Mouse (Mus musculus): ENCODE results near the gene Hrh1. TPM values are rescaled to one million over a fixed set of nuclear protein-coding genes. Genes with fewer than 3 reads are reported as not detected.
"Not testable (repeated sequence)": the region's sequence is repeated elsewhere in the genome, so short reads cannot be mapped to it uniquely, and the experiment has no call there.

The Hrh1 gene
- total and polyA plus RNA-seq, 3 experiments, result not detected

DNA sequence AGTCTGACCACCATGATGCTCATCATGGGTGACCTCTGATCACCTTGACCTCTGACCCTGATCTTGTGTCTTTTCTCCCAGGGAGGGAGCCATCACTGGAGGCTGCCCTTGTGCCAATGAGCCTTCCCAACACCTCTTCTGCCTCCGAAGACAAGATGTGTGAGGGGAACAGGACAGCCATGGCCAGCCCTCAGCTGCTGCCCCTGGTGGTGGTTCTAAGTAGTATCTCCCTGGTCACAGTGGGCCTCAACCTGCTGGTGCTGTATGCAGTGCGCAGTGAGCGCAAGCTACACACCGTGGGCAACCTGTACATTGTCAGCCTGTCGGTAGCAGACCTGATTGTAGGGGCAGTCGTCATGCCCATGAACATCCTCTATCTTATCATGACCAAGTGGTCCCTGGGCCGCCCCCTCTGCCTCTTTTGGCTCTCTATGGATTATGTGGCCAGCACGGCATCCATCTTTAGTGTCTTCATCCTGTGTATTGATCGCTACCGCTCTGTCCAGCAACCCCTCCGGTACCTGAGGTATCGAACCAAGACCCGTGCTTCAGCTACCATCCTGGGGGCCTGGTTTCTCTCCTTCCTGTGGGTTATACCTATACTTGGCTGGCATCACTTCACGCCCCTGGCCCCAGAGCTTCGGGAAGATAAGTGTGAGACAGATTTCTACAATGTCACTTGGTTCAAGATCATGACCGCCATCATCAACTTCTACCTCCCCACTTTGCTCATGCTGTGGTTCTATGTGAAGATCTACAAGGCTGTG is 82.1 kb downstream of the Hrh1 start:
- Histone ChIP-seq H3K9ac (ENCODE audit: insufficient read depth, low read depth) (no peak overlapping the region), H3K27me3 (replicated peaks) (peaks cover 95% of the 10 kb centered on the region), H3K27ac (ENCODE audit: insufficient read depth, low read depth) (no peak overlapping the region), H3K79me2 (replicated peaks; ENCODE audit: control insufficient read depth, extremely low read depth, insufficient read depth, poor library complexity, severe bottlenecking) (no peaks in the 10 kb centered on the region), H3K36me3 (replicated peaks in 1 of 2; ENCODE audit: control insufficient read depth in 1 of 2, insufficient read depth in 1 of 2, low read length in 1 of 2) (no peaks in the 10 kb centered on the region), H3K4me1 (ENCODE audit: control insufficient read depth in 1 of 2, insufficient read depth in 2 of 2) (0 out of 4 replicates have a peak, but pooled peaks cover 0 to 2% of the 10 kb centered on the region in 2 experiments), H3K4me3 (replicated peaks in 1 of 3; ENCODE audit: low read depth in 2 of 3, low read length in 2 of 3, poor library complexity in 1 of 3) (no peak overlapping the region), H3K9me3 (replicated peaks; ENCODE audit: low read length) (peaks cover under 1% of the 10 kb centered on the region), H3K4me2 (ENCODE audit: insufficient read depth, low read depth, poor library complexity, severe bottlenecking) (no peak overlapping the region)
- in situ Hi-C loops (cut with MboI; ENCODE audit: low pct_ligation_motif_present, low pct_unique_long_range_greater_than_20kb, low sequenced_read_pairs) (no loop called here), dilution Hi-C loops (cut with MboI; ENCODE audit: extremely low pct_ligation_motif_present, extremely low pct_unique_long_range_greater_than_20kb, low sequenced_read_pairs) (no loop called here)
- TF ChIP-seq CTCF (conservative IDR thresholded peaks at IDR 0.05 in 1 of 2, IDR thresholded peaks at IDR 0.05 in 1 of 2; ENCODE audit: low read depth in 2 of 2, low read length in 2 of 2) (peak in 1 of 2 experiments; percentile 38; a peak in 2 of 4 replicates), POLR2A (IDR thresholded peaks at IDR 0.05; ENCODE audit: low read depth, low read length) (no peak)
- no peak for DNase-seq (ENCODE audit: extremely low read depth)

DNA sequence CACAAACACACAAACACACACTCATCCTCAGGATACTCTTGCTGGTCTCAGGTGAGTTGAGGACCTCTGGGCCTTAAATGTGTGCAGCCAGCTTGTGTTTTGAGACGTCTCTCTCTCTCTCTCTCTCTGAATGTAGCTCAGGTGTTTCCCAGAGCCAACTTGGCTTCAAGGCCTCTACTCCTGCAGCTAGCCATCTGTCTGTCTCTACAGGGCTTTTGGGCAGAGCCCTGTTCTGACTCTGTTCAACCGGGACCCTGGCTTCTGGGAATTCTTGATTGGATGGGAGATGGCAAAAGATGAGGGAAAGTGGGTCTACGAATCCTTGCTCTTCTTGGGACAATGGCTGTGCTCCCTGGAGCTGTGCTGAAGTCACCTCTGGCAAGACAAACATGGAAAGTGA is 91.6 kb downstream of the Hrh1 start:
- Histone ChIP-seq H3K9ac (ENCODE audit: insufficient read depth, low read depth) (no peak overlapping the region), H3K27me3 (replicated peaks) (peaks cover 44% of the 10 kb centered on the region), H3K36me3 (replicated peaks in 1 of 2; ENCODE audit: control insufficient read depth in 1 of 2, insufficient read depth in 1 of 2, low read length in 1 of 2) (no peaks in the 10 kb centered on the region), H3K4me3 (replicated peaks in 1 of 3; ENCODE audit: low read depth in 2 of 3, low read length in 2 of 3, poor library complexity in 1 of 3) (no peak overlapping the region), H3K79me2 (replicated peaks; ENCODE audit: control insufficient read depth, extremely low read depth, insufficient read depth, poor library complexity, severe bottlenecking) (no peaks in the 10 kb centered on the region), H3K4me1 (ENCODE audit: control insufficient read depth in 1 of 2, insufficient read depth in 2 of 2) (no peaks in the 10 kb centered on the region), H3K4me2 (ENCODE audit: insufficient read depth, low read depth, poor library complexity, severe bottlenecking) (no peak overlapping the region), H3K27ac (ENCODE audit: insufficient read depth, low read depth) (no peak overlapping the region), H3K9me3 (replicated peaks; ENCODE audit: low read length) (no peaks in the 10 kb centered on the region)
- in situ Hi-C loops (cut with MboI; ENCODE audit: low pct_ligation_motif_present, low pct_unique_long_range_greater_than_20kb, low sequenced_read_pairs) (no loop called here), dilution Hi-C loops (cut with MboI; ENCODE audit: extremely low pct_ligation_motif_present, extremely low pct_unique_long_range_greater_than_20kb, low sequenced_read_pairs) (no loop called here)
- no peak for DNase-seq (ENCODE audit: extremely low read depth)
- TF ChIP-seq BHLHE40 (IDR thresholded peaks at IDR 0.05; ENCODE audit: low read depth, low read length) (no peak), MAZ (IDR thresholded peaks at IDR 0.05; ENCODE audit: low read depth, low read length) (no peak), RCOR1 (conservative IDR thresholded peaks at IDR 0.05; ENCODE audit: low read depth, low read length) (no peak), ELF1 (IDR thresholded peaks at IDR 0.05; ENCODE audit: low read depth, low read length) (no peak), TBP (conservative IDR thresholded peaks at IDR 0.05; ENCODE audit: low read depth, low read length) (no peak), SMC3 (IDR thresholded peaks at IDR 0.05; ENCODE audit: low read depth, low read length) (no peak), MEF2A (IDR thresholded peaks at IDR 0.05; ENCODE audit: borderline replicate concordance, low read depth, low read length) (no peak)

DNA sequence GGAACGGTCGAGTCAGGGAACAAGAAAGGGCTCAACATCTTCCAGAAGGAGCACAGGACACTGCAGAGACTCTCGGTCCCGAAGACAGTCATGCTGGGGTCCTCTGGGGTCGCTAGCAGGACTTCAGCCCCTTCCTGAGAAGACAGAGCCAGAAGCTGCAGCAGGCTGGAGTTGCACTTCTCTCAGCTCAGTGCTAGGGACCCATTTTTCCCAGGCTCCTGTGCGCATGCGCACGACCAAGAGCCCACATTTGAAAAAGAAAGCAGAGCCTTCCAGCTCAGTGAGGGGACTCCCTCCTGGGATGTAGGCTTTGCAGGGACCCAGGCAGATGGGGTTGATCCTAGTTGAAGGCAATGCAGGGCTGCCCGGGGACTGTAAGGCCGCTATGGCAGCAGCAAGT is 94.9 kb downstream of the Hrh1 start:
- H3K79me2 ChIP-seq (replicated peaks; ENCODE audit: control insufficient read depth, extremely low read depth, insufficient read depth, poor library complexity, severe bottlenecking); in situ Hi-C loops (cut with MboI; ENCODE audit: low pct_ligation_motif_present, low pct_unique_long_range_greater_than_20kb, low sequenced_read_pairs); H3K4me2 ChIP-seq (ENCODE audit: insufficient read depth, low read depth, poor library complexity, severe bottlenecking); H3K4me3 ChIP-seq (replicated peaks in 1 of 3; ENCODE audit: low read depth in 2 of 3, low read length in 2 of 3, poor library complexity in 1 of 3); H3K9me3 ChIP-seq (replicated peaks; ENCODE audit: low read length); H3K9ac ChIP-seq (ENCODE audit: insufficient read depth, low read depth); H3K4me1 ChIP-seq (ENCODE audit: control insufficient read depth in 1 of 2, insufficient read depth in 2 of 2); H3K27ac ChIP-seq (ENCODE audit: insufficient read depth, low read depth); H3K36me3 ChIP-seq (replicated peaks in 1 of 2; ENCODE audit: control insufficient read depth in 1 of 2, insufficient read depth in 1 of 2, low read length in 1 of 2); DNase-seq (ENCODE audit: extremely low read depth); dilution Hi-C loops (cut with MboI; ENCODE audit: extremely low pct_ligation_motif_present, extremely low pct_unique_long_range_greater_than_20kb, low sequenced_read_pairs): not testable (repeated sequence)
- peaks cover 18% of the 10 kb centered on the region for H3K27me3 ChIP-seq (replicated peaks)
